Mouse (Mus musculus) left cerebral cortex, postnatal 14 days (tissue): ENCODE results near the gene Cd24a. TPM values are rescaled to one million over a fixed set of nuclear protein-coding genes. Genes with fewer than 3 reads are reported as not detected.

ENCODE experiments used
- DNase-seq, 2 experiments: peaks; one replicate each; pipeline ENCODE4 v3.0.0; 2021 to 2022; ENCODE audit warnings: low spot score in 2 of 2, mixed read lengths in 1 of 2
- intact Hi-C: fragments of 180-260 bp; cut with DNase I; formaldehyde crosslinking; loops from one replicate; pipeline ENCODE4 v1.15.1; 2025
- long read RNA-seq, 2 experiments: library from polyadenylated mRNA; stranded (forward); transcript quantifications; one replicate each; pipeline ENCODE4 v2.0.0; 2021
- total RNA-seq, 2 experiments: library from RNA; stranded (reverse); gene quantifications; 2 replicates each; pipeline ENCODE4 v1.2.3; 2021

Gene Cd24a
- total RNA-seq: 10 to 100 TPM; 43.8 to 46.5 TPM
- long read RNA-seq, experiment 1, transcript Cd24a-201 (2 exons, 1,816 nt): major isoform, 24 of 36 reads
- long read RNA-seq, experiment 1, partial matches to known transcripts: 5 of 36 reads
- long read RNA-seq, experiment 1, other reads (novel, unspliced or antisense): 6 of 36 reads
- long read RNA-seq, experiment 2, transcript Cd24a-201 (2 exons, 1,816 nt): major isoform, 20 of 30 reads
- long read RNA-seq, experiment 2, partial matches to known transcripts: 4 of 30 reads
- long read RNA-seq, experiment 2, other reads (novel, unspliced or antisense): 5 of 30 reads

DNA sequence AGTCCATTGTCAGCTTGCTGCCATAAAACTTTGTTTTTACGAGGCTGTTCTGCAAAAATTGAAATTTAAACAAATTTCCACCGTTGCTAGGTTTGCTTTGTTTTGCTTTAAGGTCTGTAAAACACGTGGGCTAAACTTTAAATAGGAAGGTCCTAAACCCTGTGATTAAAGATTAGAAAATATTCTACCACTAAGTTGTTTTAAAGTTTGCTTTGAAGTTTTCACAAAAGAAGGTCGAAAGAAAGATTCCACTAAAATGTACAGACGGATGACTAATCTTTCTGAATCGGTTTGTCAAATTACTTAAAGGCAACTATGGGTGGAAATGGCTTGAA, at the start of gene Cd24a:
TSS of gene Cd24a (plus strand) at position 288 of the 335 bp plus-strand sequence.
- intact Hi-C loops: loop anchor here (5.0 to 10.0 kb wide), 2 partner anchors 324 to 657 kb away; partner anchors contain the start of genes Qrsl1 and Rtn4ip1
- no peak for DNase-seq

DNA sequence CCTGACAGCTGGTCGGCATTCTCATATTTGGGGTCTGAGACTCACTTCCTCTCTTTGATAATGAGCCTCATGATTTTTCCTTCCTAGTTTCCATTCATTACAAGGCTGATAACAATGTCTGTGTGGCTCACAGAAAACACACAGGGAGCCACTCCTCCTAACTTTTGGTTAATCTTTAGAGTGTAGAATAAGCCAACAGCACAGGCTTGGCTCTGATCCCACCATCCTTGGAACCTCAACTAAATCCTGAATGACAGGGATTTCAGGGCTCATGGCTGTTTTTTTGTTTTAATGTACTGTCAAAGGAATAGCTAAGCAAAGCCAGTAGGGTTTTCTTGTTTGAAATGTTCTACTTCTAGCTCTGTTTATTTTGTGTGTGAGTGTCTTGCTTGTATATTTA, 43.7 kb upstream of the Cd24a start:
- intact Hi-C loops: no loop called here
- DNase-seq: no peak

DNA sequence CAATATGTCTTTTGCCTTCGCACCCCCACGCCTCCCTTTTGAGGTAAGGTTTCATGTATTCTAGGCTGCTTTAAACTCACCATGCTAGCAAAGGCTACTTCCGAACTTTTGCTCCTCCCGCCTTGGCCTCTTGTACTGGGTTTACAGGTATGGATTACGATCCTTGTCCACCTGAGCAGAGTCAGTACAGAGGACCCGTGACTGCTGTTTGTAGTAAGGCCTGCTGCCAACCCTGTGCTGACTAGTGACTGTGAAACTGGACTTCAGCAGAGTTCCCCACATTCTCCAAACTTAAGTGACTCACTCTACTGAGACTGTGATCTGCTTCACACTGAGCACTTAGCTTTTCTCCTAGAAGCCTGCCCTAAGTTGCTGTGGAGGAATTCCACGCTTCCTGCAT, 40.4 kb upstream of the Cd24a start:
- no peak for DNase-seq
- intact Hi-C loops: no loop called here

DNA sequence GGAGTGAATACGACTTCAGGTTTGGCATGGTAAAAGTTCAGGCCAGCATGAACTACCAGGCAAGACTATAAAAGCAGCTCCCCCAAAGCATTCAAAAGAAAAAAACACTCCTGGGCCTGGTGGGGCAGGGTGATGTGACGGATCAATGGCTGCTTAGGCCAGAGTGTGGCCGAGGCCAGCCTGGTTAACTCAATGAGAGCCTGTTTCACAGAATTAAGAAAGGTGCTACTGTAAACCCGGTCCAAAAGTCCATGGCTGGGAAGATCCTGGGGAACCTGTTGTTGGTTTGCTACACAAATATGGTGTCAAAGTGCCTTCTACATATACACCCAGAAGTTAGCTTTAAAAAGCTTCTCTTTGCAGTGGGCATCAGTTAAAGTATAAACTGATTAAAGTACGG, 39.3 kb upstream of the Cd24a start:
- intact Hi-C loops: no loop called here
- no peak for DNase-seq

DNA sequence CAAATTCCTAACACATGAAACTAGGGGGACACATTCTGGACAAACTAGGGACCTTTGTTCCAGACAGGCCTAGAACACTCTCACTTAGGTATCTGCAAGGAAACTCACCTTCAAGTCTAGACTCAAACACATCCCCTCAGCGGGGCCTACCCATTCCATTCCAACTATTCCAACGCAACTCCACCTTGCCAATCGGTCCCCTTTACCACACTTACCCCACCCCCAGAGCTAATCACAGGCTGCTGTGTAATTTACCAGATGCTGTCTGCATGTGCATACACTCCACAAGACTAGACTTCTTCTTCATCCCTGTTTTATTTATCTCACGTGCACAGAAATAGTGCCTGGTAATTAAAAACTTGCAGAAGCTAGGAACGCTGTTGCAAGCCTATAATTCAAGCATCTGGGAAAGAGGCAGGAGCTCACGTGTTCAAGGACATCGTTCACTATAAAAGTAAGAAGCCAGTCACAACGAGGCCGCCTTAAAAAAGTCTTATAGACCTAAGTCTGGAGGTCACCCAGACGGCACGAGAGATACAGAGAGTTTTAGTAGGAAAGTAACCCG, 38.3 kb upstream of the Cd24a start:
- no peak for DNase-seq

DNA sequence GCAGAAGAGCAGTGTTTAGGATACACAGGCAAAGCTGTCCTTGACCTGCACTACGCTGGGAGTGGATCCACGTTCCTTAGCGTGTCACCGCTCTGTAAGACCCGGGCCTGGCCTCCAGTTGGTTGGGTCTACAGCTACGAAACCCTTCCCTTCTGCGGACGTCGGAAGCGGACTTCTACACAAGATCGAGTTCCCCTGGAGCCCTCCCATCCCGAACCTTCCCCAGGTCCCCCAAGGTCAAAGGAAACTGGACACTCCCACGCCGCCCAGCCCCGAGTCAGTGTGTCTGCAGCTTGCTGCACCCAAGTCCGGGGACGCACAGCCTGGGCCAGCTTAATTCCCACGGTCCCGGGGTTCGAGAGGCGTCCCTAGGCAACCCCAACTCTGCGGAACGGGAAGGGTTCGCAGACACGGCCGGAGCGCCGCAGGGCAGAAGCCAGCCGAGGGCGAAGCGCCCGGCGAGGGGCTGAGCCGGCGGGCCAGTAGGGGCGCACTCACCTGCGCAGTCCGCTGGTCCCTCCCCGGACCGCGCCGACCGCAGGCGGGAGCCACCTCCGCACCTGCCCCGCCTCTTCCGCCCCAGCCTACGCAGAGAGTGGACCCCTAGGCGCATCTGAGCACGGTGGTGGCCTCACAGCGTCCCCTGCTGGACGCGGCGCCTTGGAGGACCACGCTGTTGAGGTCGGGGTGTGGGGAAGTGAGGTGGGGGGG, 37.5 kb upstream of the Cd24a start, which contains the start of gene 1700021F05Rik:
TSS of gene 1700021F05Rik (minus strand) at position 553 of the 711 bp plus-strand sequence.
- intact Hi-C loops: loop anchor here (2.0 kb wide), 1 partner anchor 60 kb away; no protein-coding TSS in a partner anchor
- peak; percentile 95 for DNase-seq

More for the DNA sequence above, 38.3 kb upstream of the Cd24a start:
- intact Hi-C loops: loop anchor here (2.0 kb wide), 1 partner anchor 59 kb away; no protein-coding TSS in a partner anchor

DNA sequence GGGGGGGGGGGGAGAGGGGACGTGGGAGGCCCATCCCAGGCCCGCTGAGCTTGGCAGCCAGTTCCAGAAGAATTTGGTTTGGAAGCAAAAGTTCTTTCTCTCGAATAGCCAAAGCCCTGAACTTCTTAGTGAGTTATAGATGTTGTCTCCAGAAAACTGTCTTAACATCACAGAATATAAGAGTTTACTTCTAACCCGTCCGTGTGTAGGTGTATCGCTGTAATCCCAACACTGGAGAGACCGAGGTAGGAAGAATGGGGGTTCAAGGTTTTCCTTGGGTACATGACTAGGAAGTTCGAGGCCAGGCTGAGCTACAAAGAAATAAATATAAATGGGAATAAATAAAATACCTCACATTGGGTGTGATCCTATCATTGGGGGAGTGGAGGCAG, 36.9 kb upstream of the Cd24a start:
- no peak for DNase-seq
- intact Hi-C loops: loop anchor here (2.0 kb wide), 1 partner anchor 60 kb away; no protein-coding TSS in a partner anchor

DNA sequence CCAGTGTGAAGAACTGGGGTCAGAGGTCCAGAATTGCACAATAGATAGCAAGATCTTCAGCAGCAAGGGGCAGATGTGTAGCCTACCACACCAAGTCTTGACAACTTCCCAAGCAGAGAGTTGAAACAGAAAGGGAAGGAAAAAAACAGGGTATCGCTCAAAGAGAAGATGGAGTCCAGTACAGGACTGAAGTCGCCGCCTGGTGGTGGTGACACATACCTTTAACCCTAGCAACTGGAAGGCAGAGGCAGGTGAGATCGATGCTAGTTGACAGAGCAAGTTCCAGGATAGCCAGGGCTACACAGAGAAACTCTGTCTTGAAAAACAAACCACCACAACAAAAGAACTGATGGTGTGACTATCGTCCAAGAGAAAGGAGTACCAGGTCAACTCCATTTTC, 28.7 kb upstream of the Cd24a start:
- intact Hi-C loops: no loop called here
- no peak for DNase-seq

DNA sequence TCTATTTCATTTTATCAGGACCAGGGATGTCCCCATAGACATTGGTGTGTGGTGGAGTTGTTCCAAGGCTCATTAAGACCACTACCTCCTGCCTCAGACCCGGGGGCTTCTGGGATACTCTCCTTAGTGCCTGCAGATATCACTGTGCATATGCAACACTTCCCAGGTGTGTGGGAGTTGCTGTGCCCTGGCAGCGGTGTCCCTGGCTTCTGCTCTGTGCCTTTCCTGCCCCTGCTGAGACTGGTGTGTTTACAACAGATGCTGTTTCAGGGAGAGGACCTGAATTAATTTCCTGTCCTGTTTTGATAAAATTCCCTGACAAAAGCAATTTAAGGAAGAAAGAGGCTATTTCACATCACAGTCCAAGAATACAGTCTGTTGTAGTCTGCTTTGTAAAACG, 27.2 kb upstream of the Cd24a start:
- intact Hi-C loops: no loop called here
- DNase-seq: no peak

DNA sequence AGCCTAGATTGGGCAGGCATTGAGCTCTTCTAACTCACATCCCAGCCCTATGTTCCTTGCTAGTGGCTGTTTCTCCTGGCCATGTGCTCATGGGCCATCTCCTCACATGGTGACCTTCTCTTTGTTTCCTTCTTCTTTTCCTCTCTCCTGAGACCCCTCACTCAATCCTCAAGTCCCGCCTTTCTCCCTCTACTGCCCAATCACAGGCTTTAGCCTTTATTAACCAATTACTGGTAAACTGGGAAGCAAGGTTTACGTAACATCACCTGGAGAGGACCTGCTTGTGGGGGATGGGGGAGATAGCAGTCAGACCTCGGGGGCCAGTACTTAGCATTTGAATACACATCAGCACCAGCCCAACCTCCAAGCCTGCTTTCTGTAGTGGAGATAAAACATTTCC, 26.7 kb upstream of the Cd24a start:
- no peak for DNase-seq
- intact Hi-C loops: no loop called here

DNA sequence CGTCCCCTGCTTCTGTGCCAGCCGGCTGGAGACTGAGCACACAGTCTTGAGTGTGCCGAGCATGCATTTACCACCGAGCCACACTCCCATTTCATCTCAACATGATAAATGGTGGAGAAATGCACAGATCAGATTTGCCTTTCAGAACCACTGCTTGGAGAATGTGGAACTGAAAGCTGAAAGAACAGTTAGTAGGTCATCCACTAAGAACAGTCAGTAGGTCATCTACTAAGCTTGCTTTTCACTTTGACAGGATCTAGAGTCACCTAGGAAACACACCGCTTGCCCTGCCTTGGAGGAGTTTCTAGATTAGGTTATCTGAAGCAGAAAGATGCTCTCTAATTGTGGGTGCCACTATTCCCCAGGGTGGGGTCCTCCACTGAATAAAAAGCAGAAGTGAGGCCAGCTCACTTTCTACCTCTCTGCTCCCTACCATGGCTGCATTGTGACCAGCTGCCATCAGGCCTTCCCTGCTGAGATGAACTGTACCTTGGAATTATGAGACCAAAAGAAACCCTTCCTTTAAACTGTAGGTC, 20.4 kb upstream of the Cd24a start:
- intact Hi-C loops: no loop called here
- no peak for DNase-seq

DNA sequence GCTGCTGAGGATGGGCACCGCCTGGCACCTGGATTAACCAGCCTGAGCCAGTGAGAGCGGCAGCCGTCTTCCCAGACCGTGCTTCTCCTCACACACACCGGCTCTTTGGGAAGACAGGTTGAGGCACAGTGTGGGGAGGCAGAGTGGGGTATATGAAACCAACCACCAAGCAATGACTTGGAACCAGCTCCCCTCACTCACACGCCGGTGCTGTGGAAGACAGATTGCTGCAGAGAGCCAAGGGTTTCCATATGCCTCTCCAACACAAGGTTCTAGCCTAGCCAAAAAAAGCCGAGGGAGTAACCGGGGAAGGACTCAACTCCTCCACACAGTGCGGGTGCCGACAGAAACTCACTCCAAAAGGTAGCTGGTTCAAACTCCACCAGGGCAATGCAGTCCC, 18.8 kb upstream of the Cd24a start:
- intact Hi-C loops: no loop called here
- no peak for DNase-seq

DNA sequence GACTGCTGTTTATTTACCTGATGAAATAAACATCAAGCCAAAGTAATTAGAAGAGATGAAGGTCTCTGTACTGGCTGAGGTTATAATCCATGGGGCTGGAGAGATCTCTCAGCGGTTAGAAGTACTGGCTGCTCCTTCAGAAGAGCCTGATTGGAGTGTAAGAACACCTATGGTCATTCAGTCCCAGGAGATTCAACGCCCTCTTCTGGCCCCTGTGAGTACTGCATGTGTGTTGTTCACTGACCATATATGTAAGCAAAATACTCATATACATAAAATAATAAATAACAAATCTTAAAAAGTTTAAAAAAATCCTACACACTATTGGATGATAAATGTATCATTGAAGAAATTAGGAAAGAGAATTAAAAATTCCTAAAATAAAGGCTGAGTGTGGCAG, 17.3 kb upstream of the Cd24a start:
- DNase-seq: no peak
- intact Hi-C loops: no loop called here

DNA sequence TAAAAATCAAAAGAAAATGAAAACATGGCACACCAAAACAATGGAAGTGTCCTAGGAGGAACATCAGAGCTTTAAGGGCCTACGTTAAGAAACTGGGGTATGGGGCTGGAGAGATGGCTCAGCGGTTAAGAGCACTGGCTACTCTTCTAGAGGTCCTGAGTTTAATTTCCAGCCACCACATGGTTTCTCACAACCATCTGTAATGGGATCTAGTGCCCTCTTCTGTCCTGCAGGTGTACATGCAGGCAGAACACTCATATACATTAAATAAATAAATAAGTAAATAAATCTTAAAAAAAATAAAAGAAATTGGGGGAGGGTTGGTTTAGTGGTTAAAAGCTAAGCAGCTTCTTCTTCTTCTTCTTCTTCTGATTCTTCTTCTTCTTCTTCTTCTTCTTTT, 16.8 kb upstream of the Cd24a start:
- intact Hi-C loops: no loop called here
- DNase-seq: no peak

DNA sequence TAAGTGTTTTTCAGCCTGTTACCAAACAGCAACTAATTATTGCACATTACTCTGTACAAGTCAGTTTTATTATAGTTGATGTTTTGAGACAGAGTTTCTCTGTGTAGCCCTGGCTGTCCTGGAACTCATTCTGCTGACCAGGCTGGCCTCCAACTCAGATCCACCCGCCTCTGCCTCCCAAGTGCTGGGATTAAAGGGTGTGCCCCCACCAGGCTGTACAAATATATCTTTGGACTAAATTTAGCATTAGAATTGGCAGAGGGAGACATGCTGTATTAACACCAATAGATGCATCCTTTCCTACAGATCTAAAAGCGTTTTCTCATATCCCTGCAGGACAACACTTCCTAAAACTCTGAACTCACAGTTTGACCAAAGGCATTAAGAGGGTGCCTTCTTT, 3.7 kb upstream of the Cd24a start:
- intact Hi-C loops: loop anchor here (10.0 kb wide), 1 partner anchor 660 kb away; no protein-coding TSS in a partner anchor
- no peak for DNase-seq

DNA sequence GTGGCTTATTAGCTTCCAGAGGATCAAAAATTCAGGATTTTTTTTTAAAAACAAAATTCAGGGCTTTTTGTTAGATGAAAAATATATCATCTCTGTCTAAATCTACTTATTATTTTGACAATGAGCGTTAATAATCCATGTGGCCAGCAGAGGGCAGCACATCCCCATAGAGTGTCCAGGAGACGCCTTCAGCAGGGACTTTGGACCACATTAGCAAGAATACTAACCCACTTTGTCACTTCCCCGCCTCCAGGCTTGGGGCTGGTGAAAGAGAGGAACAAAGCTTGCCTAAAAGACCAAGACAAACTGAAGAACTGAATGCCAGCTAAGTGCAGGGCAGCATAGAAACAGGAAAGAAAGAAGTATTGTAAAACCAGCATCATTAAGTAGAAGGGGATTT, 3.1 kb upstream of the Cd24a start:
- peak; percentile 81 to 90 for DNase-seq
- intact Hi-C loops: loop anchor here (1.0 to 10.0 kb wide), 3 partner anchors 327 to 660 kb away; partner anchors contain the start of genes Qrsl1 and Rtn4ip1

DNA sequence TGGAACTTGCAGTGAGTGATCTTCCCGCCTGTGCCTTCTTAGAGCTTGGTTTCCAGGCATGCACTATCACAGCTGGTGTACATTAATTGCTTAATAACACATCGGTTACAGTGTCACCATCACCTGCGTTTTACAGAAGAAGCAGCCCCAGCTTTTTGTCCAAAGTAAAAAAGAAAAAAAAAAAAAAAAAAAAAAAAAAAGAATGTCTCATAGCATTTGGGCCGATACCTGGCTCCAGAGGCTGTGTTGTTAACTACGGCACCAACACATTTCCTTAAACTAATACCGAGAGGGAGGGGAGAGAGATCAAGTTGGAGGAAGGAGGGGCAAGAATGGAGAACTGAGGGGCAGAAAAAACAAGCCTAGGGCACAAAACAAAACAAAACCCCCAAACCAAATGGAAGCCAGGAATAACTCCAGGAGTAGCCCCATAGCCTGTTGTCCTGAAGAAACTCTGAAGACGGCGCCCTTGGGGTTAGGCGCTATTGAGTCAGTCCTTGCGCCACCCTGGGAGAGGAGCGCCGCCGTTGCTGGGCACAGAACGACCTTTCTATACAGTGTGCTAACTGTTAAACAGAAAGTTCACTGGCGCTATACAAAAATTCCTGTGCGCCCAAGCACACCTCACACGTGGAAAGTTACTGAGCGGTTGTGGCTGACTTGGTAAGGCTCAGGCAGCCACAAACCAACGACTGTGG, 636 bp upstream of the Cd24a start:
- intact Hi-C loops: loop anchor here (5.0 to 10.0 kb wide), 2 partner anchors 325 to 657 kb away; partner anchors contain the start of genes Qrsl1 and Rtn4ip1
- DNase-seq: no peak

DNA sequence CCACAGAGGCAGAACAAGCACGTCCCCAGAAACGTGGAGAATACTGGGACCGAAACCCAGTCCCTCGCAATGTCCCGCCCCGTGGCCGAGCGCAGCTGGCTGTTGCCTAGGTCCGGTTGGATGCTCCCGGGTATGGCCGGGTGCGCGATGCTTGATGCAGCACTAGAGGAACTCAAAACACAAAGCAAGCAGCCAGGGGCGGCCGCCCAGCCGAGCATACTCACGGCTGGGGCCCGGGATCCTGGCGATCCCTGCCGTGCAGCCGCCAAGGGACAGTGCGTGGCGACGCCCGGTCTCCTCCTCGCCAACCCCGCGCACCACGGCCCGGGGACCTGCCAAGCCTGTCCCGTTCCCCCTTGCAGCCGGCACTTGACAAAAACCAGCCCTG, 276 bp downstream of the Cd24a start:
- intact Hi-C loops: loop anchor here (5.0 to 10.0 kb wide), 2 partner anchors 324 to 656 kb away; partner anchors contain the start of genes Qrsl1 and Rtn4ip1
- DNase-seq: peak in 1 of 2 experiments; percentile 10

DNA sequence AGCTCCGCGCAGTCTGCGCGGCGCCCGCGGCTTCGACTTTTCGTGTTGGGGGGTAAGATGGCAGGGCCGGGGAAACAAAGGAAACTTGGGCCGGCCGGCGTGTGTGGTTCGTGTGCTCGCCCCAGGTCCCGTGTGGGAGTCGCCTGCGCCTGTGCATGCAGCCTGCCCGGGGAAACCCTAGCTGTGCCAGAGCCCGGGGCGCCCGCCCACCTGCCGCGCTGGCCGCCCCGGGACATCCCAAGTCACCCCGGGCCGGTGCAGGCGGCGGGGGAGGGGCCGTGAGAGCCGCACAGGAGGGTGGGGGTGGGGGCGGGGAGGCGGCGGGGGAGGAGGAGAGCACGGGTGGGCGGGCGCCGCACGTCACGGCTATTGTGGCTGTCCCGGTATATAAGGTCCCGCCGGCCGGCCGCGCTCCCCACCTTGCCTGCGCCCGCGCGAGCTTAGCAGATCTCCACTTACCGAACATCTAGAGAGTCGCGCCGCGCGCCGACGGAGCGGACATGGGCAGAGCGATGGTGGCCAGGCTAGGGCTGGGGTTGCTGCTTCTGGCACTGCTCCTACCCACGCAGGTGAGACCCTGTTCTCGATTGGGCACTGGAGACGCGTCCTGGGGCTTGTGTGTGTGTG, 783 bp downstream of the Cd24a start:
- intact Hi-C loops: loop anchor here (5.0 to 10.0 kb wide), 2 partner anchors 323 to 656 kb away; partner anchors contain the start of genes Qrsl1 and Rtn4ip1
- peak in 1 of 2 experiments; percentile 34 for DNase-seq
